Mouse (Mus musculus): ENCODE measurements around the gene Pcyt1a.

DNA sequence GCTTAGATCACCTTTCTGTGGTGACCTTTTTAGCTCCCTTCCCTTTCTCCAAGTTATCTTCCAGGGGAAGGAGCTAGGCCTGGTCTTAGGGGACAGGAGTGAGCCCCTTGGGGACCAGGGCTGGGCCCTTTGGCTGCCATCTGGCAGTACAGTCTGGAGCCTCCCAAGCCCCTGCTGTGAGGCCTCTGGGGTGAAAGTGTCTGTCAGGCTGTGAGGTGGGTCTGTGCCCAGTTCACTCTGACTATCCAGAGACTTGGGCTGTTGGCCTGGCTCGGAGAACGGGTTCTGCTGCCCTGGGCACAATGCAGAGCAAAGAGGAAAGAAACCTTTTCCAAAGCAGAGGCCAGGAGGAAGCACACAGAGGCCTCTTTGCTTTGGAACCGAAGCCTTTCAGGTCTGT is 82.2 kb downstream of the Pcyt1a start:
- TF ChIP-seq POLR2A (IDR thresholded peaks at IDR 0.05; ENCODE audit: low read depth, low read length): no peak
- no peak for TF ChIP-seq CTCF (IDR thresholded peaks at IDR 0.05; ENCODE audit: extremely low read depth, insufficient read length, insufficient replicate concordance, low read depth, low read length)

Data from small intestine, adult 2 months (tissue).